Mouse (Mus musculus): ENCODE data around the gene Nckap5.

DNA sequence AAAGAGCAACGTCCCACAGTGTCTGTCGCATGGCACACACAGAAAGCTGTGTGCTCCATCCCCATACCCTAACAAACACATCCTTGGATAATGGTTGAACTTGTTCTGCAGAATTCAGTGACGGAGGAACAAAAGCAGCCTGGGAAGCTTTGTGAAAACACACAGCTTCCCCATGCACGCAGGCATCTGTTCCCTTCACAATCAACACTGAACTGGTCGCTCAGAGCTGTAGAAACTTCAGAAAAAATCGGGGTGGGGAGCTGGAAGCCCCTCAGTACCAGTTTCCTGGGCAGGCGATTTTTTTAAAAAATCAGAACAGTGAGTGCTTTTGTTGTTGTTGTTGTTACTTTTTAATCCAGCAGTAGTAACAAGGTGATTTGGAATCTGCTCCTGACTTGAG lies 960.5 kb downstream of the Nckap5 start:
- no peak for TF ChIP-seq ZNF384 (IDR thresholded peaks at IDR 0.05; ENCODE audit: low read depth, low read length)
- no peak for TF ChIP-seq ZC3H11A (IDR thresholded peaks at IDR 0.05; ENCODE audit: borderline replicate concordance, low read depth, low read length)
- TF ChIP-seq CHD2 (IDR thresholded peaks at IDR 0.05; ENCODE audit: low read depth, low read length), result no peak
- no peak for TF ChIP-seq HCFC1 (IDR thresholded peaks at IDR 0.05; ENCODE audit: borderline replicate concordance, insufficient read depth, low read length)
- TF ChIP-seq MAFK (IDR thresholded peaks at IDR 0.05; ENCODE audit: insufficient read depth, low read depth, low read length), result no peak

All from ES-E14 (cell line).